Mouse (Mus musculus) stomach, postnatal 0 days (tissue): ENCODE results near the gene Reps2. TPM values are rescaled to one million over a fixed set of nuclear protein-coding genes. Genes with fewer than 3 reads are reported as not detected.

Experiments
- ATAC-seq: fragments of 200-750 bp; cut with Nextera tagmentation; 2 replicates; pipeline ENCODE4 v1.8.0; 2017; ENCODE audit not compliant: low FRiP score, low TSS enrichment
- DNase-seq: peaks from one replicate; pipeline ENCODE4 v3.0.0-alpha.2; 2016; ENCODE audit warnings: low spot score
- H3K27ac ChIP-seq: fragments of 300-500 bp; sonication (generic); replicated peaks from 2 replicates; pipeline ENCODE4 v1.5.1; 2014; ENCODE audit warnings: mild to moderate bottlenecking, control low read depth
- H3K27me3 ChIP-seq: fragments of 300-500 bp; sonication (generic); 2 replicates; pipeline ENCODE4 v1.6.1; 2014; ENCODE audit warnings: low read length; ENCODE audit not compliant: control insufficient read depth, insufficient read depth
- H3K36me3 ChIP-seq: fragments of 300-500 bp; sonication (generic); 2 replicates; pipeline ENCODE4 v1.6.1; 2014; ENCODE audit warnings: low read length, mixed read lengths; ENCODE audit not compliant: control insufficient read depth, insufficient read depth
- H3K4me1 ChIP-seq: fragments of 300-500 bp; sonication (generic); replicated peaks from 2 replicates; pipeline ENCODE4 v1.6.1; 2014; ENCODE audit warnings: antibody characterized with exemption; ENCODE audit not compliant: control insufficient read depth, insufficient read depth
- H3K4me2 ChIP-seq: fragments of 300-500 bp; sonication (generic); replicated peaks from 2 replicates; pipeline ENCODE4 v1.6.1; 2014; ENCODE audit warnings: low read depth, mild to moderate bottlenecking, control low read depth, moderate library complexity
- H3K4me3 ChIP-seq: fragments of 300-500 bp; sonication (generic); 2 replicates; pipeline ENCODE4 v1.5.1; 2014; ENCODE audit warnings: low read depth, low read length, control low read depth
- H3K9ac ChIP-seq: fragments of 300-500 bp; sonication (generic); 2 replicates; pipeline ENCODE4 v1.6.1; 2014; ENCODE audit warnings: mild to moderate bottlenecking, low read length, control low read depth, mixed read lengths
- H3K9me3 ChIP-seq: fragments of 300-500 bp; sonication (generic); 2 replicates; pipeline ENCODE4 v1.6.1; 2016; ENCODE audit warnings: low read length; ENCODE audit not compliant: control insufficient read depth
- CTCF ChIP-seq: IDR thresholded peaks from 2 replicates; pipeline ENCODE4 v1.5.1; 2016; ENCODE audit warnings: antibody characterized with exemption, low read depth, mild to moderate bottlenecking, moderate library complexity
- EP300 ChIP-seq: optimal IDR thresholded peaks from 2 replicates; pipeline ENCODE3; 2016; ENCODE audit warnings: antibody characterized with exemption
- WGBS: fragments of 180-500 bp; shearing (Covaris S2); extraction: QIAGEN DNeasy Blood & Tissue Kit; methylation state at CpG from one replicate; pipeline ENCODE4 v1.1.7; 2014; 5-methylcytosine and 5-hydroxymethylcytosine counted together
- polyA plus RNA-seq: library from polyadenylated mRNA; unstranded; fragments of >200 nt; fragmentation: Nextera tagmentation; extraction: Ambion mirVana; gene quantifications from 2 replicates; pipeline ENCODE4 v1.2.1, GENCODE M21; 2015

The Reps2 gene
- polyA plus RNA-seq, 1 experiment from 2014 or later = 0.72 TPM

DNA sequence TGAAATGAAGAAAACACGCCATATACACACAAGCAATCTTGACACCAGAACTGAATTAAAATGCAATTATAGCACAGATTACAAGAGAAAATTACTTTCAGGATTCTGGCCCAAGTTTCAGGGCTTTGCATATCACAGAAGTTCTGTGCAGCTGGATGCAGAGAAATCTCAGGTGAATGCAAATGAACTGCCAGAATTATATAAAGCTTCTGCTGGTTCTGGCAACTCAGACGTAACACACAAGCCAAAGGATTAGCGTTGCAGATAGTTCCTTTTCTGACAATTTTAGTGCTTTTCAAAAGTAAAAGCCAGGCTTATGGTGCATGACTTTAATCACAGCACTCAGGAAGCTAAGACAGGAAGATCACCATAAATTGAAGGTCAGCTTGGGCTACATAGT lies 62.9 kb downstream of the Reps2 start:
- no peaks in the 10 kb centered on the region for H3K4me1 ChIP-seq
- H3K4me3 ChIP-seq = no peak overlapping the region
- H3K36me3 ChIP-seq = no peaks in the 10 kb centered on the region
- no peak overlapping the region for H3K4me2 ChIP-seq
- no peak overlapping the region for H3K27ac ChIP-seq
- no peaks in the 10 kb centered on the region for H3K9me3 ChIP-seq
- 55% methylated on average over 3 of the region's 3 CpGs for WGBS
- ATAC-seq (no peak), DNase-seq (no peak)
- H3K9ac ChIP-seq = no peak overlapping the region
- TF ChIP-seq EP300 (no peak), CTCF (no peak)
- H3K27me3 ChIP-seq = no peaks in the 10 kb centered on the region

DNA sequence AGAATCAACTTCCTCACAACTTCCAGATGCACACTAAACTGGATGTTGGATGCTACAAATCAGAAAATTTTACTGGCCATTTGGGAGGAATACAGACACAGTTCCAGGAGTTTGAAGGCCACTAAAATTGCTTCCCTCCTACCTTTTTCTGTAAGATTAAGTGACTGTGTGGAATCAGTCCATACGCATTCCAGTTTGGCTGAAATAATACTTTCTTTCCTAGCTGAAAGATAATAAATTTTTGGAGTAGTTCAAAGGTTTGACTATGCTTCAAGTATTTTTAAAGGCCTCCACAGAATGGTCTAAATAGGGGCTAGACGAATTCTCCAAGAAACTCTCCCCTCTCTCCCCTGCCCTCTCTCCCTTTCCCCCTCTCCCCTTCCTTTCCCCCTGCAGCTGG lies 75.0 kb downstream of the Reps2 start:
- 77% methylated on average over 2 of the region's 2 CpGs for WGBS
- H3K4me2 ChIP-seq = no peak overlapping the region
- no peak for ATAC-seq

DNA sequence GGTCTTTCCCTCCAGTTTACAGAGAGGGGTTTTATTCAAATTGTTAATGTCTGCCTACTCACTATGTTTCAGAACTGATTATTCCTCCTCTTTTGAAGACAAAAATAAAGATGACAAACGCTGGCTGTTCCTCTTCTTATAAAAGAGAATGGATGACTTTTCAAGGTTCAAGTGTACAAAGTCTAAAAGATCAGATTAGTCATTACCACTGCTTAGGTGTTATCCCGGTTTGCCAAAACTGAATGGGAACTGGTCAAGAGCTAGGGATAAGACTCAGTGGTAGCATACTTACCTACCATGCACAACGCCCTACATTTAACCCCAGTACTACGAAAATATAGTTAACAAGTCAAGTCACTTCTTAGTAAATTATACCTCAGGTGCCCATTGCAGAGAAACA lies 77.9 kb downstream of the Reps2 start:
- Histone ChIP-seq H3K27me3 (no peaks in the 10 kb centered on the region), H3K27ac (no peak overlapping the region), H3K4me3 (no peak overlapping the region), H3K9me3 (no peaks in the 10 kb centered on the region), H3K36me3 (no peaks in the 10 kb centered on the region), H3K4me2 (no peak overlapping the region), H3K4me1 (no peaks in the 10 kb centered on the region), H3K9ac (no peak overlapping the region)
- ATAC-seq (no peak), DNase-seq (no peak)
- TF ChIP-seq EP300 (no peak), CTCF (no peak)
- 85% methylated on average over 4 of the region's 4 CpGs for WGBS

More for the DNA sequence above, 75.0 kb downstream of the Reps2 start:
- H3K9ac ChIP-seq = no peak overlapping the region
- no peaks in the 10 kb centered on the region for H3K36me3 ChIP-seq
- H3K27me3 ChIP-seq = no peaks in the 10 kb centered on the region
- no peak overlapping the region for H3K27ac ChIP-seq
- no peaks in the 10 kb centered on the region for H3K9me3 ChIP-seq
- no peak overlapping the region for H3K4me3 ChIP-seq
- H3K4me1 ChIP-seq = no peaks in the 10 kb centered on the region
- no peak for DNase-seq
- TF ChIP-seq EP300 = no peak
- no peak for TF ChIP-seq CTCF

DNA sequence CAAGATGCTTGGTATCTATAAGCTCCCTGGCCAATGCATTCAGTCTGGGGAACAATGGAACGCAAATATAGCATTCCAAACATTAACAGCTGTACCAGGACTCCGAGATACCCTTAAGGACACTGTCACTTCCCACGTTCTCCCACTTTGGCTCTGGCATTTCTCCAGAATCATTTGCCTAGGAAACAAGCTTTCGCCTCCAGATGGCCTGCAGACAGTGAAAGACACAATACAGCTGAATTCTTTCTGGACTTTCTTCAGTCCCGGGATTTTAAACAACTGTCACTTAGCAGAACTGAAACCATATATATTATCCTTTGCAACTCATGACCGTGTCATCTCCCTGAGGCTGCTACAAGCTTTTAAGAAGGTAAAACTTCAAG lies 87.0 kb downstream of the Reps2 start:
- no peak for ATAC-seq
- H3K4me3 ChIP-seq = no peak overlapping the region
- 33% methylated on average over 6 of the region's 6 CpGs for WGBS
- no peak for TF ChIP-seq CTCF
- TF ChIP-seq EP300 = no peak
- H3K27me3 ChIP-seq = no peaks in the 10 kb centered on the region
- H3K9ac ChIP-seq = no peak overlapping the region
- DNase-seq = no peak
- no peak overlapping the region for H3K27ac ChIP-seq
- H3K4me1 ChIP-seq = no peaks in the 10 kb centered on the region
- H3K9me3 ChIP-seq = no peaks in the 10 kb centered on the region
- no peaks in the 10 kb centered on the region for H3K36me3 ChIP-seq
- H3K4me2 ChIP-seq = no peak overlapping the region

DNA sequence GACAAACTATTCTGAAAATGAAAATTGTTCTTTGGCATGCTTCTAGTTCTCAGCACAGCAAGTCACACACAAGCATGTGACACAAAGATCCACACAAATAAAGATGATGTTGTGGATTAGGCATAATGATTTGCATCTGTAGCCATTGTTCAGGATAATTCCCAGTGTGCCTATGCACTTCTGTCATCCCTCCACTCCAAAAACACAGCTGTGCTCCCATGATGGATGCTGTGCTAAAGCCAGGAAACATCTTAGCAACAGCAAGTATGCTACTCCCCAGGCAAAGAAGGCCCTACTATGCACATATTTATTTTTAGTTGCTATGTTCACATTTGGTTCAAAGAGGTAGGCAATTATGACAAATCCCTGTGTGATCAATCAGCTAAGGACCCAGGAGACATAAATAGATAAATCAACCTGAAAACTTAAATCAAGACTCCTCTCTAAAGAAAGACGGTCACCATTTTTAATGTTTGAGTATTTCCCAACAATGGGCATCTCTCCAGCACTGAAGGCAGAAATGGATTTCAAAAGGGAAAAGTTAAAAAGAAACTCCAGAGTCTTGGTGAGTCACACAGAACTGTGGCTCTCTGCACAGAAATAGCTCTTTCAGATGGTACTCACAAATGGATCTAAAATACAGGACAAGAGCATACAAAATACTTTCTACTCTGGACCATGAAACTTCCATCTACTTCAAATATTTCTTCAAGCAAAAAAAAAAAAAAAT lies 87.6 kb downstream of the Reps2 start:
- H3K9ac ChIP-seq = no peak overlapping the region
- H3K36me3 ChIP-seq = no peaks in the 10 kb centered on the region
- no peaks in the 10 kb centered on the region for H3K27me3 ChIP-seq
- H3K27ac ChIP-seq = no peak overlapping the region
- ATAC-seq (no peak; the same call in 1 of the 2 replicates), DNase-seq (no peak)
- no peak overlapping the region for H3K4me3 ChIP-seq
- H3K9me3 ChIP-seq = no peaks in the 10 kb centered on the region
- TF ChIP-seq CTCF (no peak), EP300 (no peak)
- WGBS = 33% methylated on average over 1 of the region's 1 CpGs
- H3K4me2 ChIP-seq = no peak overlapping the region
- no peaks in the 10 kb centered on the region for H3K4me1 ChIP-seq

DNA sequence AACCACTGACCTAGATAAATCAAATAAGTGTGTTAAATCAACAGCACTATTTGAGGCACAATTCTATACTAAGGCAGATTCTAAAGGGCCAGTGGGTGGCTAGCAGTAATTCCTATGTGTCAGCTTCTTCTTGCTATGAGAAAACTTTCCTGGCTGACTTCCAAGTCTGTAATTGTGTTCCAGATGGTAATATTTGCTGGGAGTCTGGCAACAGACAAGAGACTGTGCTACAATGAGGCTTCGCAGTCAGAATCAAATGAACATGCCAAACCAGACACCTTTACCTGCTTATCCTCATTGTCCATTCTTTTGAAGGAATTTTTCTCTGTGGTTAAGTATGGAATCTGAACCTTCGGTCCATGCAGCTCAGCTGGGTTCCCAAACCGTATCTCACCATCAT lies 88.9 kb downstream of the Reps2 start:
- Histone ChIP-seq H3K27me3 (no peaks in the 10 kb centered on the region), H3K9ac (no peak overlapping the region), H3K4me2 (no peak overlapping the region), H3K9me3 (no peaks in the 10 kb centered on the region), H3K36me3 (no peaks in the 10 kb centered on the region), H3K27ac (no peak overlapping the region), H3K4me3 (no peak overlapping the region), H3K4me1 (no peaks in the 10 kb centered on the region)
- 53% methylated on average over 3 of the region's 3 CpGs for WGBS
- DNase-seq (no peak), ATAC-seq (no peak)
- no peak for TF ChIP-seq CTCF
